Mouse (Mus musculus): Measurements from ENCODE around the gene B430306N03Rik.

DNA sequence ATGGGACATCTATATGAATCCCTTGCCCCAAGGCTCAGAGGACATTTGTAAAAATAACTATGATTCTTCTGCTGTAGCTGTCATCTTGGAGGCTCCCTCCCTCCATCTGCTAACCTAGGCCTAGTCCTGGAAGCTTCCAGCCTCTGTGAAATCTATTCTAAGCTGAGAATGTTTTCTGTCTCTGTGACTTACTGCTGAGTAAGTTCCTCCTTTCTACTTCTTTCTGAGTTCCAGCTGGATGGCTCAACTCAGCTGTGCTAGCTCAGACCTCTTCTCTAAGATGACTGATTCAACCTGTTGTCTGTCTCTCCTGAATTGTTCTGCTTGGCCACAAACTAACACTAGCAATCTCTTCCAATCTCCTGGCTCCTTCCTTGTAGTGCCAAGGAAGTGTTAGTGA lies 37.6 kb upstream of the B430306N03Rik start:
- TF ChIP-seq CTCF (IDR thresholded peaks at IDR 0.05; ENCODE audit: extremely low read depth, insufficient read depth, insufficient read length, insufficient replicate concordance) (no peak), POLR2A (IDR thresholded peaks at IDR 0.05; ENCODE audit: low read depth, low read length) (no peak)

Data from spleen, adult 2 months (tissue).